Mouse (Mus musculus) embryonic fibroblast, embryonic 13.5 days (primary cell): Measurements from ENCODE around the gene Gm5269.

ENCODE experiments used
- CTCF ChIP-seq: IDR thresholded peaks from 2 replicates; pipeline ENCODE4 v1.5.1; 2011; ENCODE audit warnings: mild to moderate bottlenecking, control low read depth, low read length, moderate library complexity, borderline replicate concordance; ENCODE audit not compliant: insufficient read depth
- POLR2A ChIP-seq: IDR thresholded peaks from 2 replicates; pipeline ENCODE4 v1.6.1; 2011; ENCODE audit warnings: low read depth, mild to moderate bottlenecking, control low read depth, low read length, moderate library complexity

- TF ChIP-seq CTCF (no peak), POLR2A (no peak)
These were observed 24.8 kb downstream of the Gm5269 start for GRCm38 (mm10) chr1:45865316-45865715.
